Mouse (Mus musculus): ENCODE data around the gene Gm49601. TPM values are rescaled to one million over a fixed set of nuclear protein-coding genes. Genes with fewer than 3 reads are reported as not detected.

The Gm49601 gene
- polyA plus RNA-seq, 1 experiment from 2014 or later: 4.5 TPM

DNA sequence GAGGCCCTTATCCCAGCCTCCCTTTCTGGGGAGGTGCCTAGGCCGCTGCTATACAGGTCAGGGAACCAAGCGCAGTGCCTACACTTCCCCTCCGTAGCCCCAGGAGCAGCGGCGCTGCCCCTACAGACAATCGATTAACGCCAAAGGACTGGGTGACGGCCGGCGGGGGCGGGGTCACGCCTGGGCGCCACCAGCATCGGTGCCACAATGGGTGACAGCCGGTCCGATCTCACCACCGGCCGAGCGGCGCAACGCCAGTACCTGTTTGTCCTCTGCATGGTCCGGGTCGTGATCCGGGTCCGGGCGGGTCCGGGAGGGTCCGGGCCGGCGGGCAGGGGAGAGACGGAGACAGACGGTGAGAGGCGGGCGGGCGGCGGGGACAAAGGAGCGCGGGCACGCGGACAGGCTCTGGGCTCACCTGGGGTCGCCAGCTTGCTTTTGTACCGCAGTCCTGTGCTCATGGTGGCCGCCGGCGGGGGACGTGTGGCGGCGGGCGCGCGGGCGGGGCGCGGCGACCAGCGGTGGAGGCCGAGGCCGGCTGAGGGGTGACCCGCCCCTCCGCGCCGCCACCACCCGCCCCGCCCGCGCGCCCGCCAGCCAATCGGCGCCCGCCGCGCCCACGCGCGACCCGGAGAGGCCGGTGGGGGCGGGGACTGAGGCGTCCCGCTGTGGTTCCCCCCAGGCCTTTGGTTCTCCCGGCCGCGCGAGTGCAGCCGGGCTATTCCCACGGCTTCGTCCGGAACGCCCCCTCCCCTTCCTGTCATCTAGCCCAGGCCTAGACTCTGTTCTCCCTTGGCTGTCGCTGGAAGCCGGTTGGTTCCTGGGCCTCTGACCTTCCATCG lies 3.4 kb upstream of the Gm49601 start, which contains the start of gene Sept5:
Gene Sept5 (minus strand): TSS at position 565 of the 842 bp plus-strand sequence.
- Histone ChIP-seq H3K9me3 (no peaks in the 10 kb centered on the region), H3K27me3 (peaks cover 30% of the 10 kb centered on the region), H3K9ac (peak within 1 kb of the TSS; percentile 87), H3K4me2 (peak within 1 kb of the TSS; percentile 86), H3K27ac (peak within 1 kb of the TSS; percentile 39; the same call in 1 of the 2 replicates), H3K36me3 (peaks cover 10% of the 10 kb centered on the region), H3K4me1 (peaks cover 37% of the 10 kb centered on the region), H3K4me3 (peak within 1 kb of the TSS; percentile 82)
- peak; percentile 34; the same call in 1 of the 2 replicates for ATAC-seq (ENCODE audit: insufficient number of reproducible peaks, insufficient read depth, low FRiP score, low TSS enrichment, low read depth)
- 1% methylated on average over 88 of the region's 93 CpGs for WGBS

DNA sequence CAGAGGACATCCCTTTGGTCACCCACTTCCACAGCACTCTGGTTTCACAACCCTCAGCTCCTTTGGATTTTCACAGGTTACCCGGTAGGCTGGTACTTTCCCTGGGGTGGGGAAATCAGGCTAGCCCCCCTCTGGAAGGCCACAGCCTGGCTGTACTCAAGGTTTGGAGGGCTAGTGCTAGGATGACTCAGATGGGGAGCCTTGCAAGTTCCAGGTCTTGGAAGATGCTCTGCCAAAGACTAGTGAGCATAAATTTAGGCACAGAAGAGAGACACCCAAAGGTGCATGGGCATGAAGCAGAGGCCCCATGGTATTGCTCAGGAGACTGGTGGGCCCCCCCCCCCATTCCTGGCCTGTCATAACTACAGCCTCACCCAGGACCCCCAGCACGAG lies 2.7 kb upstream of the Gm49601 start:
- 29% methylated on average over 2 of the region's 2 CpGs for WGBS
- 0 out of 2 replicates have a peak, but pooled peaks have one; percentile 11 for ATAC-seq (ENCODE audit: insufficient number of reproducible peaks, insufficient read depth, low FRiP score, low TSS enrichment, low read depth)
- peaks cover 37% of the 10 kb centered on the region for H3K27me3 ChIP-seq
- peaks cover 16% of the 10 kb centered on the region for H3K36me3 ChIP-seq
- peak overlapping the region; percentile 86 for H3K4me2 ChIP-seq
- 0 out of 2 replicates have a peak overlapping the region, but pooled peaks have one; percentile 28 for H3K27ac ChIP-seq
- peak overlapping the region; percentile 87 for H3K9ac ChIP-seq
- H3K9me3 ChIP-seq: no peaks in the 10 kb centered on the region
- peak overlapping the region; percentile 82 for H3K4me3 ChIP-seq
- H3K4me1 ChIP-seq: peaks cover 37% of the 10 kb centered on the region

DNA sequence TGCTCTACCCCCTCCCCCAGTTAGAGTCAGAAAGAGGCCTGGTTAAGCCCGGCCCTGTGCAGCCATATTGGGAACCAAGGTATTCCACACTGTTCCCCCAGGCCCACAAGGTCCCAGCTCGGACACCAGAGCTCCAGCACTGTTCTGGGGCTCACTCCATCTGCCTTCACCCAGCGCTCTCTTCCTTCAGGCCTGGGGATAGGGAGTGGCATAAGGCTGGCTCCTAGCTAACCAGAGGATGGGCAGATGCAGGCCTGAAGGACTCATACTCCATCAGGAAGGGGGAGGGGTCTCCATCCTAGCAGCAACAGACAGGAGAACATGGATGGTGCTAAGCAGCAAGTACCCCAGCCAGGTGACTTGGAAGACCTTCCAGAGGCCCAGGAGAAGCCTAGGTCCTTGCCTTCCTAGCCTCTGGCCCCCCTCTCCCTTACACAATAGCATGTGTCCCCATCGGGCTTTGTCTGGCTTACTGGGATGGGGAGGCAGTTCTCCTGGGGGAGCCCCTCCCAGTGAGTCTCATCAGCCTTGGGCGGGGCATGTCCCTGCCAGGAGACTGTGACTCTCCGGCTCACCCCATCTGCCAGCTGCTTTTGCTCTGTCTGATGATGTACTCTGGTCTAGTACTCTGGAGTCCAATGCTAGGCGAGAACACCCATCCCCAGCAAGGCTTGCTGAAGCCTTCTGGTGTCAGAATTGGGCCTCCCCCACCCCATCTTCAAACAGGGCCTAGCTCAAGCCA lies 2.1 kb upstream of the Gm49601 start:
- H3K4me2 ChIP-seq: peak overlapping the region; percentile 86
- peak overlapping the region; percentile 87 for H3K9ac ChIP-seq
- H3K27me3 ChIP-seq: peaks cover 42% of the 10 kb centered on the region
- no peak for ATAC-seq (ENCODE audit: insufficient number of reproducible peaks, insufficient read depth, low FRiP score, low TSS enrichment, low read depth)
- H3K4me1 ChIP-seq: peaks cover 37% of the 10 kb centered on the region
- H3K4me3 ChIP-seq: peak overlapping the region; percentile 82
- H3K9me3 ChIP-seq: no peaks in the 10 kb centered on the region
- H3K27ac ChIP-seq: peak overlapping the region; percentile 28; the same call in 1 of the 2 replicates
- 43% methylated on average over 7 of the region's 7 CpGs for WGBS
- H3K36me3 ChIP-seq: peaks cover 22% of the 10 kb centered on the region

DNA sequence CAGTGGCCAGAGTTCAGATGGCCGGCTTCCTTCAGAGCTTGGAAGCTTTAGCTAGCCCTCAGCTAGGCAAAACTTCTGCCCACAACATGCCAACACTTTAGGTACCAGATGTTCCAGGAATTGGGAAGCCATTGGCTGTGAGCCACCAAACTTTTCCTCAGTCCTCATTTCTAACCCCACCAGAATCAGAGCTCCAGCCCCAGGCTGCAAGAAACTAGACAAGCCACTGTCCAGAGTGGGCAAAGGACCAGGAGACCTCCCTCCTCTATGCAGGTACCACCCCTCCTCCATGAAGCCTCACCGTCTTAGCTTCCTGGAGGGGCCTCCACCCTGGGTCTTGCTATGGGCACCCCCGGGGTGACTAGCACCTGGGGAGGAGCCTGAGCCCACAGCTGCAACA lies 936 bp upstream of the Gm49601 start:
- 0 out of 2 replicates have a peak overlapping the region, but pooled peaks have one; percentile 87 for H3K9ac ChIP-seq
- no peak overlapping the region for H3K27ac ChIP-seq
- no peak for ATAC-seq (ENCODE audit: insufficient number of reproducible peaks, insufficient read depth, low FRiP score, low TSS enrichment, low read depth)
- no peaks in the 10 kb centered on the region for H3K9me3 ChIP-seq
- H3K27me3 ChIP-seq: peaks cover 55% of the 10 kb centered on the region
- H3K4me1 ChIP-seq: peaks cover 37% of the 10 kb centered on the region
- H3K36me3 ChIP-seq: peaks cover 34% of the 10 kb centered on the region
- H3K4me3 ChIP-seq: peak overlapping the region; percentile 82; the same call in 1 of the 2 replicates
- WGBS: 45% methylated on average over 3 of the region's 3 CpGs
- peak overlapping the region; percentile 86 for H3K4me2 ChIP-seq

DNA sequence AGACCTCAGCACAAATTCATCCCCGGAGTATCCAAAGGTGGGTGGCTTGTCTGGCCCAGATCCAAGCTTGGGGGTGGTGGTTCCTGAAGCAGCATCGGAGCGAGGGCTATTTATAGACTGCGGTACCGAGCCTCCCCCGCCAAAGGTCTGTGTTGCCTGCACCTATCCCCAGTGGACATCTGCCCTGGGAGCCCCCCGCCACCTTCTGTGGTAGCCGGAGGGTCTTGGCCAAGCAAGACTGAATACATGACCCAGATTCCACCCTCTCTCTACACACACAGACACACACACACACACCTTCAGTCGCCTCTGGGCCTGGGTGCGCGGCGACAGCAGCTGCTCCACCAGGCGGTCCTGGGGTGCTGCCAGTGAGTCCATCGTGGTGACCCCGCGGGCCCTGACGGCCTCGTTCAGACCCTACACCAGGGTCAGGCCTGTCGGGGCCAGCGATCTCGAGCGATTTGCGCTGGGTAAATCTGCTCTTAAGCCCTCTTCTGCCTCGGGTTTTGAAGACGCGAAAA lies 376 bp downstream of the Gm49601 start:
- Histone ChIP-seq H3K4me3 (peak overlapping the region; percentile 82), H3K27me3 (peaks cover 68% of the 10 kb centered on the region), H3K9me3 (no peaks in the 10 kb centered on the region), H3K9ac (peak overlapping the region; percentile 72), H3K4me1 (peaks cover 50% of the 10 kb centered on the region), H3K27ac (no peak overlapping the region), H3K36me3 (peaks cover 37% of the 10 kb centered on the region), H3K4me2 (peak overlapping the region; percentile 86)
- 17% methylated on average over 26 of the region's 26 CpGs for WGBS
- no peak for ATAC-seq (ENCODE audit: insufficient number of reproducible peaks, insufficient read depth, low FRiP score, low TSS enrichment, low read depth)

DNA sequence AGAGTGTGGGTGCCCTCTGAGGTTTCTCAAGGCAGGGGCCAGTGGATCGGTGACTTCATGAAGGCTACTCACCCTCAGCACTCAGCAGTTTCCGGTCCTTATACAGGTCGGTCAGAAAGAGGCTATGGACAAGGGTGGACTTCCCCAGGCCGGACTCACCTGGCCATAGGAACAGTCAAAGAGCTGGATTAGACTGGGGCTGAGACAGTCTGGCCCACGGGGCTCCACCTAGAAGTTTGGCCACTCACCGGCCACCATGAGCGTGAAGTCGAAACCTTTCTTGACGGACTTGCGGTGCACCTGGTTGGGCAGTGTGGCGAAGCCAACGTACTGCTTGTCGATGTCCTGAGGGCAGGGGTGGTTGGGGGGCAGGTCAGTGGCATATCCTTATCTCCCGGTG lies 1.1 kb downstream of the Gm49601 start:
- Histone ChIP-seq H3K4me3 (no peak overlapping the region), H3K9ac (no peak overlapping the region), H3K4me1 (peaks cover 56% of the 10 kb centered on the region), H3K27me3 (peaks cover 75% of the 10 kb centered on the region), H3K9me3 (no peaks in the 10 kb centered on the region), H3K4me2 (no peak overlapping the region), H3K27ac (no peak overlapping the region), H3K36me3 (peaks cover 37% of the 10 kb centered on the region)
- WGBS: 49% methylated on average over 14 of the region's 14 CpGs
- no peak for ATAC-seq (ENCODE audit: insufficient number of reproducible peaks, insufficient read depth, low FRiP score, low TSS enrichment, low read depth)

DNA sequence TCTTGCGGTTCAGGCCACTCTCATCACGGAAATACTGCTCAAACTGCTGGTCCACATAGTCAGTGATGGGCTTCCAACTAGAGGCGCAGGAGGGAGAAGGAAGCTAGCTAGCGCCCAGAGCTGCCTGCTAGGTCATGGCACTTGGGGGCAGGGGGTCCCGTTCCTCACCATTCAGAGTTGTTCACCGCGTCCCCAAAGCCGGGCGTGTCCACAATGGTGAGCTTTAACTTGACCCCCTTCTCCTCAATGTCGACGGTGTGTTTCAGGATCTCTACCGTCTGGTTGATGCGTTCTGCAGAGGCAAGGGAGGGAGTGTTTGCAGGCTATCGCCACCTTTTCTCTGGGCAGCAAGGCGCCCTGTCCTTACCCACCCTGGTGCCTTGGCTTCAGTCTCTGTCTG lies 1.6 kb downstream of the Gm49601 start:
- ATAC-seq (ENCODE audit: insufficient number of reproducible peaks, insufficient read depth, low FRiP score, low TSS enrichment, low read depth): no peak
- no peak overlapping the region for H3K4me2 ChIP-seq
- H3K27ac ChIP-seq: no peak overlapping the region
- peaks cover 56% of the 10 kb centered on the region for H3K4me1 ChIP-seq
- peaks cover 37% of the 10 kb centered on the region for H3K36me3 ChIP-seq
- WGBS: 48% methylated on average over 15 of the region's 15 CpGs
- H3K9ac ChIP-seq: no peak overlapping the region
- no peak overlapping the region for H3K4me3 ChIP-seq
- H3K9me3 ChIP-seq: no peaks in the 10 kb centered on the region
- peaks cover 80% of the 10 kb centered on the region for H3K27me3 ChIP-seq

DNA sequence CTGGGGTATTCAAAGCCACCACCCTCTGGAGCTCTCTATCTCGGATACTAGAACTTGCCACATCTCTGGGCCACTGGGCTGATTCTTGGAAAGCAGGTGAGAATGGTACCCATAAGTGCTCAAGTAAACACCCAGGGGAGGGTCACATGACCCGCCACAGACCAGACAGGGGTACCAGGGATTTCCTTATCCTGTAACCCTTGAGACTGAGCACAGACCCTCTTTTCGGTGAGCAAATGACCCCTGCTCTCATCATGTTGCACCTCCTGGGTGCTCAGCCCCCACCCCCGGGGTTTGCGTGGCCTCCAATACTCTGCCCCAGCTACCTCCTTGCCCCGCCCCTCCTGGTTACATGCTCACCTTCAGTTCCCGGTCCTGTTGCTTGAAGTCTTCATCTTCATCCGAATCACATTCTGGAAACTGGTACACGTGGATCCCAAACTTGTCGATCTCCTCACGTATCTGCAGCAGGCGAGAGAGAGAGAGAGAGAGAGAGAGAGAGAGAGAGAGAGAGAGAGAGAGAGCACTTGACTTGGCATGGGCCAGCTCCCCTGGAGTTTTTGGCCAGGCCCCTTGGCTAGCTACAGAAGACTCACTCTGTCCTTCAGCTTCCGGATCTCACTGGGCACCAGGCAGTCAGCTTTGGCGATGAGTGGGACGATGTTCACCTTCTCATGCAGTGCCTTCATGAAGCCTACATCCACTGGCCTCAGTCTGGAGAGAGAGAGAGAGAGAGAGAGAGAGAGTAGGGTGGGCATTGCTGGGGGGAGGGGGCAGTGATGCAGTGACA lies 2.3 kb downstream of the Gm49601 start:
- WGBS: 50% methylated on average over 15 of the region's 15 CpGs
- Histone ChIP-seq H3K27ac (no peak overlapping the region), H3K4me3 (no peak overlapping the region), H3K4me2 (no peak overlapping the region), H3K36me3 (peaks cover 37% of the 10 kb centered on the region), H3K9ac (no peak overlapping the region), H3K9me3 (no peaks in the 10 kb centered on the region), H3K4me1 (peaks cover 52% of the 10 kb centered on the region), H3K27me3 (peaks cover 87% of the 10 kb centered on the region)
- no peak for ATAC-seq (ENCODE audit: insufficient number of reproducible peaks, insufficient read depth, low FRiP score, low TSS enrichment, low read depth)

DNA sequence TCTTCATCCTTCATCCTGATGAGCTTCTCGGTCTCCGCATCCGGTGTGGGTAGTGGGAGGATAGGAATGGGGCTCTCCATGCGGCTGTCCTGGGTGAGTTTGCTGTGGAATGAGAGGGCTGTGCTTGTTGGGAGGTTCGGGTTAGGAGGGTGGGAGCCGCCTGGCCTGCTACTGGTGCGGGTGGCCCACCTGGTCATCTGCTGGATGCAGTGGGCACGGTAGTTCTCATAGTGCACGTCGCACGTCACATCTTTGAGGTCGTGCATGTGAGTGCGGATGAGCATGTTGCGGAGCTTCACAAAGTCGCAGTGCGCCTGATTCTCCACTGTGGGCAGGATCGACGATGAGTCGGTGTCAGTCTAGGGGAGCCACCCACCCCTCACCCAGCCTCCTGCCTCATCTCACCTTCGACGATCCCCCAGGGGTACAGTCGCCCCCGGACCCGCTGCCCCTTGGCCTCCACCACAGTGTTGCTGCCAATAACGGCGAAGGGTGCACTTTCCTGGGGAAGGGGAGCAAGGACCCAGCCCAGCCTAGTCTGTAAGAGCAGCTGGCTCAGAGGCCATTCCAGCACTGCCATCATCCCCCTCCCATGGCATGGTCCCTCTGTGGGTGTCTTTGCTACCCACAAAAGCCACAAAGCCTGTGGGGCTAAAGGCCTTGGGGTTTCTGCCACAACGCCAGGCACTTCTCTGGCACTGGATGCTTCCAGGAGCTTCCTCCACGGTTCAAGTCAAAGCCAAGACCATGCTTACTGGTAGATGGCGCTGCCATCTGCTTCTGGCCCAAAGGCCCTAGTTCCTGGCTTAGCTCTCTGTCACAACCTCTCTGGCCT lies 3.1 kb downstream of the Gm49601 start:
- Histone ChIP-seq H3K36me3 (peaks cover 37% of the 10 kb centered on the region), H3K4me1 (peaks cover 44% of the 10 kb centered on the region), H3K4me3 (0 out of 2 replicates have a peak overlapping the region, but pooled peaks have one; percentile 2), H3K4me2 (no peak overlapping the region), H3K9ac (no peak overlapping the region), H3K27ac (no peak overlapping the region), H3K27me3 (peaks cover 95% of the 10 kb centered on the region), H3K9me3 (no peaks in the 10 kb centered on the region)
- no peak for ATAC-seq (ENCODE audit: insufficient number of reproducible peaks, insufficient read depth, low FRiP score, low TSS enrichment, low read depth)
- WGBS: 45% methylated on average over 29 of the region's 29 CpGs

DNA sequence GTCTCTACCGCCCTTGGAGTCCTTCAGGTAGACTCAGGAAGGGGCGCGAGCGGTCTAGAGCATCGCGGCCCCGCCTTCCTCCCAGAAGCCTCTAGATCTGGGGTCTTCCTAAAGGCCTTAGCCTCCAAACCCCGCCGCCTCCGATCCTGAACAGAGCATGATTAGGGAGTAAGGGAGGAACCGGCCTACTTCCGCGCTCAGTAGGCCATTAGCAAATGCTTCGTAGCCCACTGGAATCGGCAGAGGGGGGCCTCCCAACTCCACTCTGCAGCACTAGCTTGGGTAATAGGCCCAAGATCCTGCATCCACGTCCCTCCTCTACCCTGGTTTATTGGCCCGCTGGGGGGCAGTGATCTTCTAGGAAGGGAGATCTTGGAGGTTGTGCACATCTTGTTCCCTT lies 4.2 kb downstream of the Gm49601 start, which contains the start of gene Gp1bb:
Gene Gp1bb (minus strand): TSS at position 385 of the 400 bp plus-strand sequence.
- peaks cover 92% of the 10 kb centered on the region for H3K27me3 ChIP-seq
- 18% methylated on average over 17 of the region's 17 CpGs for WGBS
- H3K4me3 ChIP-seq: peak within 1 kb of the TSS; percentile 54
- H3K4me1 ChIP-seq: peaks cover 39% of the 10 kb centered on the region
- no peaks in the 10 kb centered on the region for H3K9me3 ChIP-seq
- peak within 1 kb of the TSS; percentile 69; the same call in 1 of the 2 replicates for H3K9ac ChIP-seq
- H3K4me2 ChIP-seq: peak within 1 kb of the TSS; percentile 97
- H3K27ac ChIP-seq: no peak within 1 kb of the TSS
- ATAC-seq (ENCODE audit: insufficient number of reproducible peaks, insufficient read depth, low FRiP score, low TSS enrichment, low read depth): no peak
- H3K36me3 ChIP-seq: peaks cover 37% of the 10 kb centered on the region

Data from embryonic facial prominence, embryonic 13.5 days (tissue).